Mouse (Mus musculus) liver, embryonic 14.5 days (tissue): ENCODE data around the gene Gtf2i.

ENCODE experiments used
- CTCF ChIP-seq: IDR thresholded peaks from 2 replicates; pipeline ENCODE4 v1.5.1; 2016; ENCODE audit warnings: antibody characterized with exemption, low read depth, control low read depth
- EP300 ChIP-seq: IDR thresholded peaks from 2 replicates; pipeline ENCODE4 v1.6.1; 2016; ENCODE audit warnings: antibody characterized with exemption, low read depth

DNA sequence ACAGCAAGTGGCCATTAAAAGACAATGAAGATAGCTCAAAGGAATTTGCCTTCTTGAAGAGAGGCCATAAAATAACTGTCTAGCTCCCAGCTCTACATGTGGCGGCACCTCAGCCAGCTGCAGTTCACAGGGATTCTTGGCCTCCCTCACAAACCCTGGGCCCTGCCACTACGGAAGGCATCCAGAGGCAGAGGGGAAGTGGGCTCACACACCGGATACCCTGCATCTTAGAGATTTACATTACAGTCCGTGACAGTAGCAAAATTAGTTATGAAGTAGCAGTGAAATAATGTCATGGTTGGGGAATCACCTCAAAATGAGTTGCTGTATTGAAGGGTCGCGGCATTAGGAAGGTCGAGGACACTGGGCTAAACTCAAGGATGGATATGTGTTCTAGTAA, 126.0 kb downstream of the Gtf2i start:
- TF ChIP-seq CTCF (no peak), EP300 (no peak)
